Mouse (Mus musculus) brain, adult 2 months (tissue): ENCODE data around the gene Abat.
A peak's percentile ranks its signal among the peaks of the same experiment; 100 is the strongest.
"Not testable (repeated sequence)": the region's sequence is repeated elsewhere in the genome, so short reads cannot be mapped to it uniquely, and the experiment has no call there.

ENCODE experiments used
- DNase-seq: peaks from one replicate; pipeline ENCODE4 v3.0.0; 2011; ENCODE audit warnings: low read depth, low spot score

The Abat gene

GRCm38 (mm10) chr16:8532894-8533293 is 19.7 kb downstream of the Abat start:
- DNase-seq: no peak

DNA sequence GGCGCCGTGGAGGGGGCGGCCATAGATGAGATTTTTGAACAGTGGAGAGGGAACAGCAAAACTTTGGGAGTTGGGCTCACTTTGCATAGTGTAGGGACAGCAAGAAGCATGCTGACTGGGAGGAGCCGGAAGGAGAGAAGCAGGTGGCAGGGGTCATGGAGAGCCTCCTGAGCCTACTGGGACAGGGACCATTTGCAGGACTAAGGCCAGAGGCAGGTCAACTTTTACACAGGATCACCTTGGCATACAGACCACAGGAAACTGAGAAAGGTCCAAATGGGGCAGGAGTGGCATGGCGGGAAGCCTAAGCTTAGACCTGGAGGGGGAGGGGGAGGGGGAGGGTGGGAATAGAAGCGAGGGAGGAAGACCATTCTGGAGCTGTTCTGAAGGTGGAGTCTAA is 20.2 kb downstream of the Abat start:
- no peak for DNase-seq

DNA sequence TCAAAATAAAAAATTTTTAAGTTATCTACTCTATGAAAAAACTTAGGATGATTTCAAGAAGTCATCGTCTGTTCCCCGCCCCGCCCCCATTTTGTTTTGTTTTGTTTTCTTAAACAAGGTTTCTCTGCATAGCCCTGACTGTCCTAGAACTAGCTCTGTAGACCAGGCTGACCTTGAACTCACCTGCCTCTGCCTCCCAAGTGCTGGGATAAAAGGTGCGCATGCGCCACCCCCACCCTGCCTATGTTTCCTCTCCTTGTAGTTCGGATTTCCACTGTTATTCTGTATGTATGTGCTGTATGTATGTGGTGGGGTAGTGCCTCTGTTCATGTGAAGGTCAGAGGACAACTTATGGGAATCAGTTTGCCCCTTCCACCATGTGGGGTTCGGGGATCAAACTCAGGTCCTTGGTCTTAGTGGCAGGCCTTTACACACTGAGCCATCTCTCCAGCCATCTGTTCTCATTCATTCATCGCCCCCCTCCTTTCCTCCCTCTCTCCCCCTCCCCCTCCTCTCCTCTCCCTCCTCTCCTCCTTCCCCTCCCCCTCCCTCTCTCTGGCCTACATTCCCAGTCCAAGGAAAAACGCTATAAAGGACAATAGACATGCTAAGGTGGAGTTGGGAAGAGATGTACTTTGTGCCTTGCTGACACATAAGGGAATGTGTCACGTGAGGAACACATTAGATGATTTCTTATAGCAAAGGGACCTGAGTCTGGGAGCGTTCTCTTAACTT is 21.4 kb downstream of the Abat start:
- no peak for DNase-seq

GRCm38 (mm10) chr16:8535411-8535810 is 22.2 kb downstream of the Abat start:
- peak; percentile 42 for DNase-seq

DNA sequence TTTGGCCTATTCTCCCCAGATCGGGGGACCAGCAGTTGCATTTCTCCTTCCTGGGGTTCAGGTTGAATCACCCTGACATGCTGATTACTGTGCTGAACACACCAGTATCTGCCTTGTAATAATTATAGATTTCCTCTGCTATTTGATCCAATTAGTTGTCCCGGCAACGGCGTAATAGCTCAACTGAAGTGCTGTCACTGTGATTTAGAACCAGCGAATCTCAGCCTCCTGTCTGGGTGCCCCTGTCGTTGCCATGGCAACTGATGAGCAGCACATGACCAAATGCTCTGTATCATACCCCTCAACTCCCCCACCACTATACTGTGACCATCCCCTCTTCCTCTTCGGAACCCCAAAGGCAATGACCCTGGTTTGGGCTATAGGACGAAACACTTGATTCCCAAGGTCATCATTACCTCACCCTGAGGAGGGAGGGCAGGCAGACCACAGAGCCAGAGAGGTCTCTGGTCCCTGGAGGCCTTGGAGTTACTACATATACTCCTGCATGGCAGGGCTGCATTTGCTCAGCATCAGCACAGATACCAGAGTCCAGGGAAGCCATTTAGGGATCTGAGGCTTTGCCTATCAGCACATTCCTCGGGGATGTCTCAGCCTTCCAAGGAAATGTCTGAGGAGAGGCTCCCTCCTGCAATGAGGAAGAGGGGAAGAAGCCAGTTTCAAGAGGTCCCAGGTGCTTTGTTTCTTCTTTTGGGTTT is 26.1 kb downstream of the Abat start:
- peak; percentile 89 for DNase-seq

DNA sequence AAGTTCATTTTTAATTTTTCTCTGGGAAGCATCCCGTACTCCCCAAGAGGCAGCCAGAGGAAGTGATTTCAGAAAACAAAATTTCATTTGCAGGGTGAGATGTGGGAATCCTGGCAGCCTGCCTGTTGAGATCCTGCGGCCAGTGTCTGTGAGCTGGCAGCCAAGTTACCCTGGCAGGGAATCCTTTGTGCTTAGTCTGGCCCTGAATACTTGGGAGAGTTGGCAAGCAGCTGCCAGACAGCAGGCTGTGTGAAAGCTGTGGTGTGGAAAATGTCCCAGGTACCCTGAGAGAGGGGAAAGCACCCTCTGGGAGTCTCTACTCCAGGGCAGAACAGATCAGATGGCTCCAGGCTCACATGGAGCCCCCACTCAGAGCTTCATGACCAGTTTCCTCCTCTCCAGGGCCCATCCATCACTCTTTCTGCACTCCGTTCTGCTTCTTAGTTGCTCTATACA is 27.7 kb downstream of the Abat start:
- peak; percentile 96 for DNase-seq

DNA sequence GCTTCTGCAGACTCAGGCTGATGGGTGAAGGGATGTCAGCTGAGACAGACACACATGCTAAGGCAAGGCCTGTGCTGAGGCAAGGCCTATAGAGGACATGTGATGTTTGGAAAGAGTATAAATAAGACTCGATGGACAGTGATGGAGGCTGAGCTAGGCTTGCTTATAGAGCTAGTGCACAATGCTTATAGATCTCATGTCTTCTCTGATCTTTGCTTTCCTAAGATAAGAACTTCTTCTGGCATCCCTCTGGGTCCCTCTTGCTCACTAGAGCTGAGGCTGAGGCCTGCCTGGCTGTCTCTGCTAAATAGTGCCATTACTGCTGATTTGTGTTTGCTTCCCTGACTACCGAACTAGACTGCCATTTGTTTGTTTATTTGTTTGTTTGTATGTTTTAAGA is 34.6 kb downstream of the Abat start:
- DNase-seq: no peak

DNA sequence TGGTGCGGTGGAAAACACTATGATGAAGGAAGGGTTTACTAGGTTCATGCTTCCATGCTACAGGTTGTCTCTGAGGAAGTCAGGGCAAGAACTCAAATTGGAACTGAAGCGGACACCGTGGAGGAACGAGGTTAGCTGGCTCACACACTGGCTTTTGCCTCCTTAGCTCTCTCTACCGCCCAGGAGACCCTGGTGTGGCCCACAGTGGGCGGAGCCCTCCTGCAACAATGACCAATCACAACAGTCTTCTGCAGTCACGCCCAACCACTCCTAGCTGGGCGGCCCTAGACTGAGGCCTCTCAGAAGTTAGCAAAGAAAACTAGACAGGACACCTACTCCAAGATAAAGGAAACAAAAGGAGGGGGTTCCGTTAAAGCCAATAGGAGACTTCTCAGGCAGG is 36.3 kb downstream of the Abat start:
- no peak for DNase-seq

GRCm38 (mm10) chr16:8554351-8554750 is 41.1 kb downstream of the Abat start:
- DNase-seq: no peak

DNA sequence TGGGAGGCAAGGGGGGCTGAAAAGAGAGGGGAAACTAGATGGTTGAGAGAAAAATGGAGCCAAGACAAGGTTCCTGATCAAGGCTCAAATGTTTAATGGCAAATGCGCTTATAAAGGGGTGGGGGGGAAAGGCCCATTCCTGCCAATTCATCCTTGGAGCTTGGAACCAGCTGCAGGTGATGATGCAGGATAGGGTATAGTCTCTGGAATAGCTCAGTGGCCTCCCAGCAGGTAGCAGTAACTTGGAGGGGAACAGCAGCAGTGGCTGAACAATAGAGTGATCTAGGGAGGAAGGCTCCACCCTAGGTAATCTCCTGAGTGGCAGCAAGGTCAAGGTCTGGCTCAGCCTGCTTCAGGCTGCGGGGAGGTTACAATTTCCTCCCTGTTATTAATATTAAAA is 41.5 kb downstream of the Abat start:
- not testable (repeated sequence) for DNase-seq

DNA sequence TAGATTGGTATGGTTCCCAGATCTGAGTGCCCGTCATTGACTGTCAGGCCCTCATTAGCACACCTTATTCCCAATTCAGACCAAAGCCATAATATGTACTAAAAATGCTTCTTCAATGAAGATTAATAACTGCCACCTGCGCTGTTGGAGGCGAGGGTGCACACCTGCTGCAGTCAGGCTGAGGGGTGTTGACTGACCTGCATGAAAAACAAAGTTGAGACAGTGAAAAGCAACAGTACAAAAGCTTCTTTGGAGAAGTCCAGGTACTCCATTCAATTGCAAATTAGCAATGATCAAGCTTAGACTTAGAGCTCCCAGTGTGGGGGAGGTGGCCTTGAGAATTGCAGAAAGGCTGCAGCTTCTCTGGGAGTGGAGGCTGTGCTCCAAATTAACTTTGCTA is 42.1 kb downstream of the Abat start:
- not testable (repeated sequence) for DNase-seq

GRCm38 (mm10) chr16:8560079-8560478 is 46.9 kb downstream of the Abat start:
- no peak for DNase-seq

DNA sequence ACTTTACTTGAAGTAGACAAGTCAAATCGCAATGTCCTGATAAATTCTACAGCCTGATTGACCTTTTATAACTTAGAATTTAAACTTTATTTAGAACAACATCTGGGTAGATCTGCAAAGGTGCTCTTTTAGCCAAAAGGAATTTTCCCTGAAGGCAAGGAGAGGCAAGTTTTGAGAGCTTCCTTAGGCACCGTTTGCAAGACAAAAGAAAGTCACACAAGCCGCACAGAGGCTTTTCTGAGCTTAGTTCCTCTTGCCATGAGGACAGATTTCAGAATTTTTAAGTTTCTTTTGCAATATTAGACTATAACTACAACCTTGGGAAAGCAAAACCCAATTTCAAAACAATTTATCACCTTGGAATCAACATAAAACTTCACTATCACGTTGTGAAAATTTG is 47.9 kb downstream of the Abat start:
- DNase-seq: not testable (repeated sequence)

DNA sequence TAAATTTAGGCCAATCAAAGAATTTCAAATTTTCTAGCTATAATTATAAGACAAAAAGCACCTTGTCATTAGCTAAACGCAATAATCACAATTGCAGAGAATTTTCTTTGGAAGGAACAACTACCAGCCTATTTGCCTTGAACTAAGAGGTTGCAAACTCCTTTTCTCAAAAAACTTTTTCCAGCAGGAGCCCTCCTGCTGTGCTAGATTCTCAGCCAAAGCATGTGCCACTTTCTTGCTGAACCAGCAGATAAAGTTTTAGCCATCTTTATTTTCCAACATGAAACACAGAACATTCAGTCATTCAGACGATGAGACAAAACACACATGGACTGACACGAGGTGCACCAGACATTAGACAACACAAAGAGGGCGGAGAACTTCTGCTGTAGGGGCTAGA is 48.6 kb downstream of the Abat start:
- DNase-seq: not testable (repeated sequence)

DNA sequence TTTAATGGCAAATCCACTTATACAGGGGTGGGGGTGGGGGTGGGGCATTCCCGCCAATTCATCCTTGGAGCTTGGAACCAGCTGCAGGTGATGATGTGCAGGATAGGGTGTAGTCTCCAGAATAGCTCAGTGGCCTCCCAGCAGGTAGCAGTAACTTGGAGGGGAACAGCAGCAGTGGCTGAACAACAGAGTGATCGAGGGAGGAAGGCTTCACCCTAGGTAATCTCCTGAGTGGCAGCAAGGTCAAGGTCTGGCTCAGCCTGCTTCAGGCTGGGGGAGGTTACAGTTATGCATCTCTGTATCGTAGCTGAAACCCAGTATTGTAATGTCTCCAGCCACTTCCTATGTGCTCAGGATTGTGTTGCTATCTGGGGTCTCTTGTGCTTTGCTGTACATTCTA is 49.6 kb downstream of the Abat start:
- DNase-seq: not testable (repeated sequence)

DNA sequence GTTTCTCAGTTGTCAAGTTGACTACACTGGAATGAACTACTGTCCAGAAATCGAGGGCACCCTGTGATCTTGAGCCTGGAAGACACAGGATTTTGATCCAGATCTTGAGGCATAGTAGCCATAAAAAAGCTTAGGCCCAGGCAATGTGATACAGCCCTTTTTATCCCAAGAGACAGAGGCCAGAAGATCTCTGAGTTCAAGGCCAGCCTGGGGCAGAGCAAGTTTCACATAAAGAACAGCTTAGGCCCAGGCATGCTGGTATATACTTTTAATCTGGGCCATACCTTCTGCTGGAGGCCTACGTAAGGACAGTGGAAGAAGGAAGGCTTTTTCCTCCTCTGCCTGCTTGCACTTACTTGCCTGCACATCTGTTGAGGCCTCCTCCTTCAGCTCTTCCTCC is 51.6 kb downstream of the Abat start:
- DNase-seq: no peak

- no peak for DNase-seq
These were observed 52.3 kb downstream of the Abat start for GRCm38 (mm10) chr16:8565539-8565938.

GRCm38 (mm10) chr16:8566115-8566711 is 53.0 kb downstream of the Abat start:
- peak; percentile 19 for DNase-seq

DNA sequence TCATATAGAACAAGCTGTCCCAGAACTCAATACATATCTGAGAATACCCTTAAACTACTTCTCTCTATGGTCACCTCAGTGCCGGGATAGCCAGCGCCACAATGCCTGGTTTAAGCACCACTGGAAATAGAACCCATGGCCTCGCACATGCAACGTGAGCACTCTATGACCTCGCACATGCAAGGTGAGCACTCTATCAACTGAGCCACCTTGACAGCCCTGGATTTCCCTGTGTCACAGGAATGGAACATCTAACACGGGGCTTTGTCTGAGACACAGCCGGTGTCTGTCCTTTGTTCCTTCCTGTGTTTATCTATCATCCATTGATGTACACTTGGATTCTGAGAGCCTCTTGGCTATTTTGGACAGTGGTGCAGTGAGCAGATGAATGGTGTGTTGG is 55.7 kb downstream of the Abat start:
- DNase-seq: no peak

- DNase-seq: no peak
These were observed 57.1 kb downstream of the Abat start for GRCm38 (mm10) chr16:8570336-8570735.

GRCm38 (mm10) chr16:8570901-8571615 is 57.8 kb downstream of the Abat start:
- DNase-seq: no peak

GRCm38 (mm10) chr16:8573041-8573440 is 59.8 kb downstream of the Abat start:
- no peak for DNase-seq
